Mouse (Mus musculus) kidney, adult 2 months (tissue): ENCODE data around the gene Ccdc142. TPM values are rescaled to one million over a fixed set of nuclear protein-coding genes. Genes with fewer than 3 reads are reported as not detected.

Experiments
- DNase-seq: peaks from one replicate; pipeline ENCODE4 v3.0.0; 2021
- H3K27ac ChIP-seq: fragments of 200-500 bp; 2 replicates; pipeline ENCODE4 v1.5.1; 2012; ENCODE audit warnings: low read depth, low read length, control low read depth, inconsistent platforms; ENCODE audit not compliant: insufficient read depth
- H3K27me3 ChIP-seq: fragments of 200-500 bp; replicated peaks from 2 replicates; pipeline ENCODE4 v1.6.1; 2012; ENCODE audit warnings: mild to moderate bottlenecking, moderate library complexity, low read length, inconsistent platforms; ENCODE audit not compliant: control insufficient read depth, insufficient read depth
- H3K36me3 ChIP-seq: fragments of 200-500 bp; 2 replicates; pipeline ENCODE4 v1.6.1; 2012; ENCODE audit warnings: mild to moderate bottlenecking, moderate library complexity, low read length, inconsistent platforms; ENCODE audit not compliant: control insufficient read depth, insufficient read depth
- H3K4me1 ChIP-seq: fragments of 200-500 bp; 2 replicates; pipeline ENCODE4 v1.6.1; 2011; ENCODE audit warnings: low read length; ENCODE audit not compliant: control insufficient read depth, insufficient read depth
- H3K4me3 ChIP-seq: fragments of 200-500 bp; 2 replicates; pipeline ENCODE4 v1.5.1; 2011; ENCODE audit warnings: mild to moderate bottlenecking, low read depth, low read length, control low read depth; ENCODE audit not compliant: insufficient read depth
- CTCF ChIP-seq: fragments of 200-500 bp; conservative IDR thresholded peaks from 2 replicates; pipeline ENCODE4 v1.5.1; 2011; ENCODE audit warnings: low read depth, mild to moderate bottlenecking, control low read depth, low read length, moderate library complexity, mixed read lengths; ENCODE audit not compliant: insufficient read depth, insufficient read length
- POLR2A ChIP-seq: fragments of 200-500 bp; IDR thresholded peaks from one replicate; pipeline ENCODE4 v1.6.1; 2011; ENCODE audit warnings: low read depth, low read length, control low read depth
- WGBS: fragments of 180-500 bp; shearing (Covaris S2); methylation state at CpG from one replicate; pipeline ENCODE4 v1.1.7; 2018; 5-methylcytosine and 5-hydroxymethylcytosine counted together
- polyA plus RNA-seq: library from polyadenylated mRNA; depleted of rRNA; stranded (reverse); fragments of >200 nt; gene quantifications from 2 replicates; pipeline ENCODE4 v1.2.3, GENCODE M21; 2012

Gene Ccdc142
- polyA plus RNA-seq, 1 experiment = 3.0 TPM

GRCm38 (mm10) chr6:83095968-83096367 lies 5.4 kb upstream of the Ccdc142 start:
- no peak for DNase-seq
- no peaks in the 10 kb centered on the region for H3K27me3 ChIP-seq
- 87% methylated on average over 6 of the region's 6 CpGs for WGBS
- H3K36me3 ChIP-seq = no peaks in the 10 kb centered on the region
- no peak overlapping the region for H3K27ac ChIP-seq
- TF ChIP-seq CTCF (no peak), POLR2A (no peak)
- no peak overlapping the region for H3K4me3 ChIP-seq
- H3K4me1 ChIP-seq = peaks cover 8% of the 10 kb centered on the region; the same call in 1 of the 2 replicates

DNA sequence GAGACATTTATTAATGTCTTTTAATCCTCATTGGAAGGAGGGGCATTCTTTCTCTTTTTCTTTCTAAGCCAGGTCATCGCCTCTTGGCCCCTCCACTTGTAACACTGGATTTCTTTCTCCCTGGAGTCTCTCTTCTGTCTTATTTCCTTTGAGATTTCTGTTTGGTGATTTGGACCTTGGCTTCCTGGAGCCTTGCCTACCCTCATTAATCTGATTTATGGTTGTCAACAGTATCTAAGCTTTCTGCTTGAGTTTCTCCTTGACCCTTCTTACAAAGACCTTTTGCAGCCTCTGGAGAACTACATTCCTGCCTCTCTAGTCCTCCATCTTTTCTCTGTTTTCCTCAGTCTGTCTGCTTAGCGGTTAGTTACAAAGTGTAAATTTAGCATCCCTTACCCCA lies 3.0 kb upstream of the Ccdc142 start:
- Histone ChIP-seq H3K4me1 (peaks cover 19% of the 10 kb centered on the region), H3K4me3 (no peak overlapping the region), H3K27me3 (no peaks in the 10 kb centered on the region), H3K27ac (no peak overlapping the region), H3K36me3 (no peaks in the 10 kb centered on the region)
- no peak for TF ChIP-seq POLR2A
- no peak for TF ChIP-seq CTCF
- WGBS = 27% methylated on average over 2 of the region's 2 CpGs
- DNase-seq = peak; percentile 91

- under 1% methylated on average over 74 of the region's 74 CpGs for WGBS
- Histone ChIP-seq H3K4me1 (peaks cover 19% of the 10 kb centered on the region), H3K36me3 (no peaks in the 10 kb centered on the region), H3K27ac (peak overlapping the region; percentile 78), H3K4me3 (peak overlapping the region; percentile 84), H3K27me3 (no peaks in the 10 kb centered on the region)
- peak; percentile 73 for DNase-seq
- TF ChIP-seq CTCF = peak; percentile 29; the same call in 1 of the 2 replicates
- peak; percentile 13 for TF ChIP-seq POLR2A
Measured at GRCm38 (mm10) chr6:83101688-83102556, 521 bp downstream of the Ccdc142 start.

DNA sequence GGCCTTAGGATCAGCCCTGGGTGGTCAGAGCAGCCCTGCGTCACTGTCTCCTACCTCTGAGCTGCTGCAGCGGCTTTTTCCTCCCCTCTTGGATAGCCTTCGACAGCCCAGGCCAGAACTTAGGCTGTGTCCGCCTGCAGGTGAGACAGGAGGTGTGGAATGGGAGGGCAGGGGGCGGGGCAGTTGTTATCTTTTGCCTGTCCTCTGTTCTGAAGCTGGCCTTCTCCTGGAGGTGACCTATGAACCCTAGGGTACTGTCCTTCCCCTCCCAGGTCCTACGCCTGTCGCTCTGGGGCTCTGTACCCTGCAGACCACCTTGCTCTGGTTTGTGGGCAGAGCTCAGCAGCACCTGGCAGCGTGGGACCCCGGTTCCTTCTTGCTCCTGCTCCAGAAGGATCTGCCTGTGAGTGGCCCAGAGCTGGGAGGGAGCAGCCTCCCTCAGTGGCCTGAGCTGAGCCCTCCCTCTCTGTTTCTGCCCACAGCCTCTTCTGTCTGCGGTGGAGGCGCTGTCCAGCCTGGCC lies 1.8 kb downstream of the Ccdc142 start:
- Histone ChIP-seq H3K4me3 (no peak overlapping the region), H3K27ac (no peak overlapping the region), H3K36me3 (no peaks in the 10 kb centered on the region), H3K4me1 (peaks cover 22% of the 10 kb centered on the region), H3K27me3 (no peaks in the 10 kb centered on the region)
- DNase-seq = no peak
- 62% methylated on average over 11 of the region's 11 CpGs for WGBS
- no peak for TF ChIP-seq POLR2A
- TF ChIP-seq CTCF = no peak

- 66% methylated on average over 4 of the region's 4 CpGs for WGBS
- DNase-seq = no peak
- peaks cover 22% of the 10 kb centered on the region for H3K4me1 ChIP-seq
- no peaks in the 10 kb centered on the region for H3K27me3 ChIP-seq
- TF ChIP-seq CTCF (no peak), POLR2A (no peak)
- H3K36me3 ChIP-seq = no peaks in the 10 kb centered on the region
- H3K4me3 ChIP-seq = no peak overlapping the region
- no peak overlapping the region for H3K27ac ChIP-seq
Measured at GRCm38 (mm10) chr6:83104158-83104557, 2.8 kb downstream of the Ccdc142 start.

DNA sequence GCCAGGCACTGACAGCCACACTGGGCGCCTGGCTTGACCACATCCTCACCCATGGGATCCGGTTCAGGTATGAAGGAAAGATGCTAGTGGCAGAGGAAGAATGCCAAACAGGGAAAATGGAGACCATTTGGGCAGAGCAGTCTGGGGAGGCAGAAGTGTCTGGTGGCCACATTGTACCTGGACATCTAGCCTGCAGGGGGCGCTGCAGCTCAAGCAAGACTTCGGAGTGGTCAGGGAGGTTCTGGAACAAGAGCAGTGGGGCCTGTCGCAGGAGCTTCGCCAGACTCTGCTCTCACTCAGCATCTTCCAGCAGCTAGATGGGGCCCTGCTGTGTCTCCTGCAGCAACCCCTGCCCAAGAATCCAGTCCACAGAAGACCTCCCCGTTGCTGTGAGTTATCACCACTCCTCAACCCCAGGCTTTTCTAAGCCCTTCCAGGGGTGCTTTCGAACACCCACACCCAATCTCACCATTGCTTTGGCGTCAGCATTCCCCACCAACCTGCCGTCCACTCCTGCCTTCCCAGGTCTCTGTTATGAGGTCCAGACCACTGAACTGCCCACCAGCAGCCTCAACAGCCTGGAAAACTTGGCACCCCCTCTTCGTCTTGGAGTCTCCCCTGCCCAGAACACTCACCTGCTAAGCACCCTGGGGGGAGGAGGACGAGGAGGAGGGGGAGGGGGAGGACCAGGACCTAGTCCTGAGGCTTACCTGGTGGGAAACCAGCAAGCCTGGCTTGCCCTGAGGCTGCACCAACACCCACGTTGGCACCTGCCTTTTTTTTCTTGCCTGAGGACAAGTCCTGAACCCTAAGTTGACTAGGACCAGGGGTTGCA lies 6.4 kb downstream of the Ccdc142 start:
- WGBS = 44% methylated on average over 13 of the region's 13 CpGs
- Histone ChIP-seq H3K27ac (no peak overlapping the region), H3K36me3 (no peaks in the 10 kb centered on the region), H3K4me1 (peaks cover 13% of the 10 kb centered on the region), H3K4me3 (peak overlapping the region; percentile 3; the same call in 1 of the 2 replicates), H3K27me3 (no peaks in the 10 kb centered on the region)
- TF ChIP-seq POLR2A = no peak
- TF ChIP-seq CTCF = peak; percentile 88
- peak; percentile 80 for DNase-seq
